Mouse (Mus musculus): Measurements from ENCODE around the gene B4gat1.

Gene B4gat1

DNA sequence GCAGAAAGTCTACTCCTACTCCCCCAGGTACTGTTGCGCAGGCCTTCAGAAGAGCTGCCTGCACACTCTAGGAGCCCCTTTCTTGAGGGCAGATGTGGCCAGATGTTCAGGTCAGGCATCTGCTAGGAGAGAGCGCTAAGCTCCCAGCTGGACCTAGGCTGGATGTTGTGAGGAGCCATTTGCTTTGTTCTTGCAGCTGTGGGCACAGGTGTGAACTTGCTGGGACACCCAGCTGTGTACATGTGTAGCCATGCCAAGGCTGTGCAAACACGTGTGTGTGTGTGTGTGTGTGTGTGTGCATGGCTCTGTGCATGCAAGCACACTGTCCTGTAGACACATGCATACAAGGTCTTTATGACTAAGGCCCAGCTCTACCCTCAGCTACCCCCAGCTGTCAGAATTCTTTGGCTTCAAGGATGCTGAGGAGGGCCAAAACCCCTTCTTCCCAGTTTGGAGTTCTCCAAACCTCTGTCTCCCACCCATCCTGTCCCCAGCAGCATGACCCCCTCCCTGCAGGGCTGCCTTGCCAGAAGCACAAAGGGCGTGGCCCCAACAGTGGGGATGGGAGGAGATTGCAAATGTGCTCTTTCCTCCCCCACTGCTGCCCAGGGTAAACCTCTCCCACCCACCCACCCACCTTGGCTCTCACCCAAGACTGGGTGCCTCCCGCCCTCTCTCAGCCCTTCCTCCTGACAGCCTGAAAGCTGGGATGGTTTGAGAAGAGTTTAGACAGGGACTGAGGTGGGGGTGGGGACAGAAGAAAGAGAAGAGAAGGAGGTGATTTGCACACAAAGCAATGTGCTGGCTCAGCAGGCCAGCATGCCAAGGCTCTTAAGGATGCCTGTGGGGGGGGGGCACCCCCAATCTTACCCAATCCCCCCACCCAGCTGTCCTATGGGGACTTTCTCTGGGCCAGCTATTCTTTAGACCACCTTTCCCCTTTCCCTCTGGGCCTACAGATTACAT is 22.0 kb downstream of the B4gat1 start:
- DNase-seq (ENCODE audit: low spot score): no peak

DNA sequence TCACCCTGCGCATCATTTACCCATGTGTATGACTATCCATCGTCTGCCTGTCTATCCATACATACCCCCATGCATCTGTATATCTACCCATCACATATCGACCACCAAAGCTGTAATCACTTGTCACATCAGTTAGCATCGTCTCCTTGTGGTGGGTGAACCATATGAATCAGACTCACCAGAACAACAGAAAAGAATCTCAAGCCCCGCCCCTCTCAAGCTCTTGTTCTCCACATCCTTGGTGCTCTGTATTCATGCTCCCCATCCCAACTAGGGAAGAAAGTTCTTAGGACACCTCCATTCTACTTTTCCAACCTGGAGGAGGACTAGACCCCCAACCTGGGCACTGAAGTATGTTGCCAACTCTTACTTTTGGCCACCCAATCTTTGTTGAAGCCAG is 23.4 kb downstream of the B4gat1 start:
- no peak for DNase-seq (ENCODE audit: low spot score)

DNA sequence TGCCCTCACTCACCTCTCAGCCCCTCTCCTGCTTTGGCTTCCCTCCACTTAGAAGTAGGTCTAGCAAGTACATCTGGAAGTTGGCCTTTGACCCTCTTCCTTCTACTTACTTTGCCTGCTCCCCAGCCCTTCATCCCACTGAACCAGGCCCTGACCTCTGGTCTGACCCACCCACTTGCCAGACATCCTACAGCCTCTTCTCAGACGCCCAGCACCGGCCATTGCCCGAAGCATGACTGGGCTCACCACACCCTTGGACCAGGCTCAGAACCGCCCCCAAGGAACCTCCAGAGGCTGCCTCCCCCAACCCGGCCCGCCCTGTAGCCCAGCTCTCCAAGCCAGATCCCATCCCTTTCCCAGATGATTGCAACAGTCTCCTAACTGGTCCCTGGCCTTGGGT is 23.8 kb downstream of the B4gat1 start:
- no peak for DNase-seq (ENCODE audit: low spot score)

DNA sequence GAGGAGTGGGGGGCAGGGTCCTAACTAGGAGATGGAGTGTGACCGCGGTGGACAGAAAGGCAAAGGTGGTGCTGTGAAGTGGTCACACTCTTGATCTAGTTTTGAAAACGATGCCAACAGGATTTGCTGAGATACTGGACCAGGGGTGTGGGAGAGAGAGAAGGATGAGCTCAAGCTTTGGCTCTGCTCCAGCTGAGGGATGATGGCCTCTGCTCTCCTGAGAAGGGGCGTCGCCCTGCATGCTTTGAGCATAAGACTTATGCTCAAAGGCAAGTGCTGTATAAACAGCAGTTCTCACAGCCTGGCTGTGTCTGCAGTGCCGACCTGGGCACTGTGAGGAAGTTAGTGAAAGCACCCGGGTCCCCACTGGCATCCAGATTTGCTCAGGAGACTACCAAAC is 26.5 kb downstream of the B4gat1 start:
- no peak for DNase-seq (ENCODE audit: low spot score)

DNA sequence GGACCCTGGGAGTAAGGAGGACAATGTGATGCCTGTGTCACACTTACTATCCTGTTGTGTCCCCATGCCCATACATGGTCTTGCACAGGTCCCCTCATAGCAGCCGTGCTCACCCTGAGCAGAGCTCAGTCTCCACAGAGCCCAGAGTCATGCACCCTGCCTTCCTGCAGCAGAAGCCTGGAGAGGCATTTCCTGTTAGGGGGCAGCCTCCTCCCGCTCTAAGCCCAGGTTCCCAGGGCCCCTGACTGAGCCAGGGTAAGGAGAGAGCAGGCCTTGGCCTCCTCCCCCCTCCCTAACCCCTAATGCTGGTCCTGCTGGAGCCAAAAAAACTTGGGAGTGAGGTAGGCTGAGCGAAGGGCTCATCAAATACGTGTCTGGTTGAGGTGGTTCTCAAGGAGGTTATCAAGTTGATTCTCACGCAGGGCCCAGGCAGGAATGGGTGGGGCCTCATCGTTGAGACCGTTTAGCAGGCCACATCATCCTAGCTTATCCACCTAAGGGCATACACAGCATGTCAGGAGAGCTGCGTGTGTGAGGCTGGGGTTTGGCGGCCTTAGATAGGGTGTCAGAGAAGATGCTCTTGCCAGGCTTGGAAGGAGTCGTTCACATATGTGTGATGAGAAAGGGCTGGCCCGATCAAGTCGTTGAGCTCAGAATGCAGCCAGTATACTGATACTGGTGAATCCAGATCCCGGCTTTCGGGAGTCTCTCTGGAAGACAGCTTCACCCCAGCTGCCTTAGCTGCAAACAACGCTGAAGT is 28.6 kb downstream of the B4gat1 start:
- DNase-seq (ENCODE audit: low spot score): no peak

DNA sequence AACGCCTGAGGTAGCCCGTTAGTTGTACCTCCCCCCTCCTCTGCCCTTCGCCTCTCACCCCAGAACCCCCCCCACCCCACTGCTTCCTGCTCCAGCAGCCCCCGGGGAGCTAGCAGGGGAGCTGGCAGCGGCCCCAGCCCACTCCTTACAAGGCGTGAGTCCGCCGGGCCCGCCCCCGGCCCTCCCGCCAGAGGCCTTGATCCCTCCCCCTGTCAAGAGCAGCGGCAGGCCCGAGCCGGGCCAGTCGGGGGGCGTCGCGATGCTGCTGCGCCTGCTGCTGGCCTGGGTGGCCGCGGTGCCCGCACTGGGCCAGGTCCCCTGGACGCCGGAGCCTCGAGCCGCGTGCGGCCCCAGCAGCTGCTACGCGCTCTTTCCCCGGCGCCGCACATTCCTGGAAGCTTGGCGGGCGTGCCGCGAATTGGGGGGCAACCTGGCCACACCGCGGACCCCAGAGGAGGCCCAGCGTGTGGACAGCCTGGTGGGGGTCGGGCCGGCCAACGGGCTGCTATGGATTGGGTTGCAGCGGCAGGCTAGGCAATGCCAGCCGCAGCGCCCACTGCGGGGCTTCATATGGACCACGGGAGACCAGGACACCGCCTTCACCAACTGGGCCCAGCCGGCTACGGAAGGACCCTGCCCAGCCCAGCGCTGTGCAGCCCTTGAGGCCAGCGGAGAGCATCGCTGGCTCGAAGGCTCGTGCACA is 29.4 kb downstream of the B4gat1 start, which contains the start of gene Cd248:
Gene Cd248 (plus strand): TSS at position 212 of the 703 bp plus-strand sequence.
- no peak for DNase-seq (ENCODE audit: low spot score)

GRCm38 (mm10) chr19:5068570-5069234 is 30.1 kb downstream of the B4gat1 start:
- DNase-seq (ENCODE audit: low spot score): no peak

DNA sequence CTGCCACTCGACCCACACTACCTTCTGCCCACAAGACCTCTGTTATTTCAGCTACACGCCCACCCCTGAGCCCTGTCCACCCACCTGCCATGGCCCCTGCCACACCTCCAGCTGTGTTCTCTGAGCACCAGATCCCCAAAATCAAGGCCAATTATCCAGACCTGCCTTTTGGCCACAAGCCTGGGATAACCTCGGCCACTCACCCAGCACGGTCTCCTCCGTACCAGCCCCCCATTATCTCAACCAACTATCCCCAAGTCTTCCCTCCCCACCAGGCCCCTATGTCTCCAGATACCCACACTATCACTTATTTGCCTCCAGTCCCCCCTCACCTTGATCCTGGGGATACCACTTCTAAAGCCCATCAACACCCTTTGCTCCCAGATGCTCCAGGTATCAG is 30.9 kb downstream of the B4gat1 start:
- DNase-seq (ENCODE audit: low spot score): no peak

GRCm38 (mm10) chr19:5069978-5070377 is 31.4 kb downstream of the B4gat1 start:
- DNase-seq (ENCODE audit: low spot score): no peak

- DNase-seq (ENCODE audit: low spot score): no peak
Measured at GRCm38 (mm10) chr19:5071077-5071476, 32.5 kb downstream of the B4gat1 start.

DNA sequence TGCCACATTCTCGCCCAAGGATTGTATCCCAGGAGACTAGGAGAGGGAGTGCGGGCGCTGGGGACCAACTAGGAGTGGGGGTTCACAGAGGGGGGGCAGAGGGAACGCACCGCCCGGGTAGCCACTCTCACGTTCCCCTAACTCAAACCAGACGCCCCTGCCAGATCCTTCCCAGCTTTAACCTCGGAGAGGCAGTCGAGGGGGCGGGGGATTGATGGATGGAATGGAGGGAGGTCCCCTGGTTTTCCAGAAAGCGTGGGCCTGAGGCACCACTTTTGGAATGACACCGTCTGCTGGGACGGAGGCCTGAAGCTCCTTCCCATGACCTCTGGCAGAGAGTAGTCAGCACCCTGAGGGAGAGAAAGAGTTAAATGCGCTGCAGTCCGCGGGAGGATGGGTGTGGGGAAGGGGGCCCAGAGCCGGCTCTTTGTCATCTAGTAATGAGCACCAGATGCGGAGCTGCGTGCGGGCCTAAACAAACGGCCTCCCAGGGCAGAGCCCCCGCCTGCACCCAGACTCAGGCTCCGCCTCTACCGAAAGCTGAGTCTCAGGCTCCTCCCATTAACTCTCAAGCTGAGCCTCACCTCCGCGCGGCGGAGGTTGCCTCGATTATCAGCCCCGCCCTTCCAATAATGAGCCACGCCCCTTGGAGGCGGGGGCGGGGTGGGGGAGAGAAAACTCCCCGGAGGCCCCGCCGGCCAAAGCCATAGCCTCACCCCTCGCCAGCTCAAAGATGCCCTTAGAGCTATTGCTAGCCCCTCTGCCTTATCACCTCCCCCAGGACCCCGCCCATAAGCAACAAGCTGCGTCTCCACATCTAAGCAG is 33.1 kb downstream of the B4gat1 start:
- peak; percentile 53 for DNase-seq (ENCODE audit: low spot score)

- DNase-seq (ENCODE audit: low spot score): no peak
Measured at GRCm38 (mm10) chr19:5072389-5073019, 33.9 kb downstream of the B4gat1 start.

DNA sequence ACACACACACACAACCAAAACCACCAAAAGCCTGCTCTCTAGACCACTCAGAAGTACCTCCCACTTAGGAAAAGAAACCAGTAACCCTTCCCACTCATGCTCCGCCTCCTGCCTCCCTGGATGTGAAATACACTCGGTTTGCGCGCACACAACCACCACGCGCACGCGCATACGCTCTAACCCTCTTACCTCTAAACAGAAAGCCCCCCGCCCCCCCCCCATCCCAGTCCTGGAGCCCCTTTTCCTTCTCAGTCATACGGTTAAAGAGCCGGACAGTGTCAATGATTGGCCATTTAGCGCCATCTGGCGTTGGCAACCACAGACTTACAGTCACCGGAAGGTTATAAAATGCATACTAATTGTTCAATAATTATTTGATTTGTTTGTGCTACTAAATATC is 34.4 kb downstream of the B4gat1 start:
- DNase-seq (ENCODE audit: low spot score): no peak

DNA sequence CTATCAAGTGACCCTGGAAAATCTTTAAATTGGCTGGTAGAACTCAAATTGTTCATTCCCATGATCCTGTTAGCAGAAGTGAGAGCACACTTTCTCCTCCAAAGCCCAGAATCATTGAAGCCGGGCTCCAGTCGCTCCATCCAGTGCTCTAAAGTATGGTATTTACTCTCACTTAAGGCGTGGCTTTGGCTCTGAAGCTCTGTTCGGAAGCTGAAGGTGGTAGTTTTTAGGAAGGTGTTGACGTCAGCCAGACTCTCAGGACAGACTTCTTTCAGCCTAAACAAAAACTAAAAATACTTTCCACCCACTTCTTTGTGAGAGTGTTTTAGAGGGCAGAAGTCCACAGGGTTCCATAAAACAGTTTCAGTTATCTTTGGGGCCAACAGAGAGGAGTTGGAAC is 34.9 kb downstream of the B4gat1 start:
- no peak for DNase-seq (ENCODE audit: low spot score)

GRCm38 (mm10) chr19:5079279-5079678 is 40.7 kb downstream of the B4gat1 start:
- no peak for DNase-seq (ENCODE audit: low spot score)

- DNase-seq (ENCODE audit: low spot score): no peak
Measured at GRCm38 (mm10) chr19:5082005-5082404, 43.4 kb downstream of the B4gat1 start.

DNA sequence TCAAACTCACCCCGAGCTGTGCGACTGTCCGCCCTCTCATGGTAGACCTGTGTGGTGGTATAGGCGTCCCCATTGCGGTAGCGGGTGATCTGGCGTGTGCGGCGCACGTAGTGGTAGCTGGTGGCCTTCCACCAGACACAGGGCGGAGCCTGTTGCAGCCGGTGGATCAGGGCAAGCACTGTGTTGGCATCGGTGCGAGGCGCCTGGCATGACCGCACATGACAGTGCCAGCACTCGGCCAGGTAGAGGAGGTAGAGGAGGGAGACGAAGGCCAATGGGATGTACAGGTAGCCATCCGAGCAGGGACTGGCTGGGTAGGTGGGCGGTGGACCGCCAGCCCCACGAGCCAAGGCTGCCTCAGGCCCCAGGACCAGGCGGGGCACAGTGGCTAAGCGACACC is 44.0 kb downstream of the B4gat1 start:
- DNase-seq (ENCODE audit: low spot score): no peak

GRCm38 (mm10) chr19:5083961-5084833 is 45.6 kb downstream of the B4gat1 start:
- no peak for DNase-seq (ENCODE audit: low spot score)

GRCm38 (mm10) chr19:5084834-5085144 is 46.2 kb downstream of the B4gat1 start:
- no peak for DNase-seq (ENCODE audit: low spot score)
